Mouse (Mus musculus) lung, postnatal 0 days (tissue): ENCODE measurements at regions not wholly inside any gene's neighbourhood (a gene's known extent, or its start where the extent isn't known, plus 50 kb on each side); places are given as distances from the start of the nearest gene placed in this dataset.
A peak's percentile ranks its signal among the peaks of the same experiment; 100 is the strongest.

Experiments used
- ATAC-seq: fragments of 200-750 bp; cut with Nextera tagmentation; 2 replicates; pipeline ENCODE4 v1.8.0; 2017; ENCODE audit warnings: moderate library complexity
- DNase-seq: peaks from one replicate; pipeline ENCODE4 v3.0.0-alpha.2; 2016; ENCODE audit warnings: low spot score
- H3K27ac ChIP-seq: fragments of 300-500 bp; sonication (generic); 2 replicates; pipeline ENCODE4 v1.5.1; 2014; ENCODE audit warnings: antibody characterized with exemption, mild to moderate bottlenecking, low read length, mixed read lengths
- H3K27me3 ChIP-seq: fragments of 300-500 bp; sonication (generic); replicated peaks from 2 replicates; pipeline ENCODE4 v1.6.1; 2014; ENCODE audit warnings: low read length, mixed read lengths; ENCODE audit not compliant: insufficient read depth
- H3K36me3 ChIP-seq: fragments of 300-500 bp; sonication (generic); 2 replicates; pipeline ENCODE4 v1.6.1; 2014; ENCODE audit warnings: low read length, mixed read lengths; ENCODE audit not compliant: insufficient read depth
- H3K4me1 ChIP-seq: fragments of 300-500 bp; sonication (generic); 2 replicates; pipeline ENCODE4 v1.6.1; 2014; ENCODE audit warnings: antibody characterized with exemption, low read depth, low read length, mixed read lengths; ENCODE audit not compliant: insufficient read depth
- H3K4me2 ChIP-seq: fragments of 300-500 bp; sonication (generic); replicated peaks from 2 replicates; pipeline ENCODE4 v1.6.1; 2014; ENCODE audit warnings: low read depth, mild to moderate bottlenecking, low read length, moderate library complexity, mixed read lengths
- H3K4me3 ChIP-seq: fragments of 300-500 bp; sonication (generic); 2 replicates; pipeline ENCODE4 v1.5.1; 2014; ENCODE audit warnings: low read depth, low read length
- H3K9ac ChIP-seq: fragments of 300-500 bp; sonication (generic); replicated peaks from 2 replicates; pipeline ENCODE4 v1.6.1; 2014; ENCODE audit warnings: low read depth, mild to moderate bottlenecking
- H3K9me3 ChIP-seq: fragments of 300-500 bp; sonication (generic); 2 replicates; pipeline ENCODE4 v1.6.1; 2016; ENCODE audit warnings: low read length, mixed read lengths
- CTCF ChIP-seq: IDR thresholded peaks from 2 replicates; pipeline ENCODE4 v1.5.1; 2016; ENCODE audit warnings: antibody characterized with exemption, mild to moderate bottlenecking
- EP300 ChIP-seq: IDR thresholded peaks from 2 replicates; pipeline ENCODE4 v1.6.1; 2016; ENCODE audit warnings: antibody characterized with exemption, mild to moderate bottlenecking, control low read depth
- WGBS: fragments of 180-500 bp; shearing (Covaris S2); extraction: QIAGEN DNeasy Blood & Tissue Kit; methylation state at CpG from one replicate; pipeline ENCODE4 v1.1.7; 2014; 5-methylcytosine and 5-hydroxymethylcytosine counted together

GRCm38 (mm10) chr10:44779568-44780207 is 251.4 kb upstream of the Prdm1 start:
- no peak for DNase-seq
- Histone ChIP-seq H3K36me3 (no peaks in the 10 kb centered on the region), H3K9ac (no peak overlapping the region), H3K4me2 (no peak overlapping the region), H3K27me3 (no peaks in the 10 kb centered on the region), H3K4me1 (no peaks in the 10 kb centered on the region), H3K27ac (no peak overlapping the region), H3K9me3 (no peaks in the 10 kb centered on the region), H3K4me3 (no peak overlapping the region)
- 41% methylated on average over 8 of the region's 8 CpGs for WGBS
- no peak for ATAC-seq
- no peak for TF ChIP-seq EP300
- no peak for TF ChIP-seq CTCF

- Histone ChIP-seq H3K9me3 (no peaks in the 10 kb centered on the region), H3K4me2 (no peak overlapping the region), H3K27me3 (no peaks in the 10 kb centered on the region), H3K36me3 (no peaks in the 10 kb centered on the region), H3K9ac (no peak overlapping the region), H3K4me1 (no peaks in the 10 kb centered on the region), H3K27ac (no peak overlapping the region), H3K4me3 (no peak overlapping the region)
- TF ChIP-seq EP300 (no peak), CTCF (no peak)
- 71% methylated on average over 2 of the region's 2 CpGs for WGBS
- ATAC-seq (no peak), DNase-seq (no peak)
Measured at GRCm38 (mm10) chr10:44777214-44777613, 248.9 kb upstream of the Prdm1 start.

GRCm38 (mm10) chr10:44776175-44776574 is 247.9 kb upstream of the Prdm1 start:
- DNase-seq (peak; percentile 9), ATAC-seq (no peak)
- Histone ChIP-seq H3K9ac (no peak overlapping the region), H3K27ac (no peak overlapping the region), H3K9me3 (no peaks in the 10 kb centered on the region), H3K27me3 (no peaks in the 10 kb centered on the region), H3K36me3 (no peaks in the 10 kb centered on the region), H3K4me2 (no peak overlapping the region), H3K4me3 (no peak overlapping the region), H3K4me1 (no peaks in the 10 kb centered on the region)
- 54% methylated on average over 2 of the region's 2 CpGs for WGBS
- TF ChIP-seq EP300 (no peak), CTCF (no peak)

GRCm38 (mm10) chr10:44765527-44765926 is 237.2 kb upstream of the Prdm1 start:
- Histone ChIP-seq H3K9me3 (no peaks in the 10 kb centered on the region), H3K27ac (no peak overlapping the region), H3K36me3 (no peaks in the 10 kb centered on the region), H3K27me3 (no peaks in the 10 kb centered on the region), H3K4me1 (no peaks in the 10 kb centered on the region), H3K9ac (no peak overlapping the region), H3K4me2 (no peak overlapping the region), H3K4me3 (no peak overlapping the region)
- ATAC-seq (no peak), DNase-seq (peak; percentile 25)
- TF ChIP-seq CTCF (no peak), EP300 (no peak)
- 26% methylated on average over 3 of the region's 3 CpGs for WGBS

GRCm38 (mm10) chr10:44763102-44763501 is 234.8 kb upstream of the Prdm1 start:
- TF ChIP-seq CTCF (no peak), EP300 (no peak)
- no peak overlapping the region for H3K4me2 ChIP-seq
- 19% methylated on average over 3 of the region's 3 CpGs for WGBS
- no peak for ATAC-seq
- no peak for DNase-seq
- H3K9me3 ChIP-seq: no peaks in the 10 kb centered on the region
- no peaks in the 10 kb centered on the region for H3K27me3 ChIP-seq
- H3K4me3 ChIP-seq: no peak overlapping the region
- no peak overlapping the region for H3K9ac ChIP-seq
- H3K27ac ChIP-seq: no peak overlapping the region
- H3K36me3 ChIP-seq: no peaks in the 10 kb centered on the region
- no peaks in the 10 kb centered on the region for H3K4me1 ChIP-seq

GRCm38 (mm10) chr10:44762068-44762467 is 233.8 kb upstream of the Prdm1 start:
- ATAC-seq (no peak), DNase-seq (no peak)
- TF ChIP-seq EP300 (no peak), CTCF (no peak)
- Histone ChIP-seq H3K9ac (no peak overlapping the region), H3K4me3 (no peak overlapping the region), H3K27me3 (no peaks in the 10 kb centered on the region), H3K4me1 (no peaks in the 10 kb centered on the region), H3K36me3 (no peaks in the 10 kb centered on the region), H3K9me3 (no peaks in the 10 kb centered on the region), H3K4me2 (no peak overlapping the region), H3K27ac (no peak overlapping the region)
- WGBS: 49% methylated on average over 4 of the region's 4 CpGs

- Histone ChIP-seq H3K36me3 (no peaks in the 10 kb centered on the region), H3K4me3 (no peak overlapping the region), H3K9ac (no peak overlapping the region), H3K27ac (no peak overlapping the region), H3K27me3 (no peaks in the 10 kb centered on the region), H3K4me1 (no peaks in the 10 kb centered on the region), H3K4me2 (no peak overlapping the region), H3K9me3 (no peaks in the 10 kb centered on the region)
- TF ChIP-seq CTCF (peak; percentile 33; the same call in 1 of the 2 replicates), EP300 (no peak)
- ATAC-seq (no peak), DNase-seq (no peak)
- WGBS: 72% methylated on average over 4 of the region's 4 CpGs
Measured at GRCm38 (mm10) chr10:44761324-44761723, 233.0 kb upstream of the Prdm1 start.
